Mouse (Mus musculus): ENCODE results near the gene Tmeff1.

Tmeff1 gene

DNA sequence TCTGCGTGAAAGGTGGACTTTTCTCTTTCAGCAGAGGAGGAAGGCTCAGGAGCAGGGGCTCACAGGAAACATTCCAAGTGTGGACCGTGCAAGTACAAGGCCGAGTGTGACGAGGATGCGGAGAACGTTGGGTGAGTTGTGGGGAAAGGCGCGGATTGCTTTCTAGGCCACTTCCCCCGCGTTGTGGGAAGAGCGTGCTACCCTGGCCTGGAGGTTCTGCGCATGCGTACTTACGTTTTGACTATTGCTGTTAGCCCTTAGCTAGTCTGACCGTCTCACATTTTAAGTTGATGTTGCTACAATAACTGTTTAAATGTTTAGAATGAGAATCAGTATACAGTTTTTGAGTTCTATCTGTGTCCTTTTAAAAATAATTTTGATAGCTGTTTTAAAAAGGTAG is 32.2 kb downstream of the Tmeff1 start:
- peaks cover 41% of the 10 kb centered on the region for H3K4me1 ChIP-seq (replicated peaks; ENCODE audit: low read depth, low read length)
- no peaks in the 10 kb centered on the region for H3K9me3 ChIP-seq (ENCODE audit: low read length)
- peaks cover 83% of the 10 kb centered on the region for H3K36me3 ChIP-seq (ENCODE audit: insufficient read depth, low read length)
- no peaks in the 10 kb centered on the region for H3K27me3 ChIP-seq (ENCODE audit: insufficient read depth, low read length)
- no peak overlapping the region for H3K4me3 ChIP-seq (replicated peaks; ENCODE audit: low read length)
- no peak for TF ChIP-seq POU5F1 (IDR thresholded peaks at IDR 0.05; ENCODE audit: borderline replicate concordance, low read length)
- no peak for TF ChIP-seq NANOG (IDR thresholded peaks at IDR 0.05; ENCODE audit: borderline replicate concordance, low read length)

- Histone ChIP-seq H3K9me3 (ENCODE audit: low read length) (peaks cover 18% of the 10 kb centered on the region), H3K36me3 (ENCODE audit: insufficient read depth, low read length) (peaks cover 78% of the 10 kb centered on the region), H3K27me3 (ENCODE audit: insufficient read depth, low read length) (no peaks in the 10 kb centered on the region), H3K4me3 (replicated peaks; ENCODE audit: low read length) (no peak overlapping the region), H3K4me1 (replicated peaks; ENCODE audit: low read depth, low read length) (peaks cover 58% of the 10 kb centered on the region)
- no peak for TF ChIP-seq POU5F1 (IDR thresholded peaks at IDR 0.05; ENCODE audit: borderline replicate concordance, low read length)
- TF ChIP-seq CTCF (conservative IDR thresholded peaks at IDR 0.05; ENCODE audit: low read length), result no peak
- TF ChIP-seq NANOG (IDR thresholded peaks at IDR 0.05; ENCODE audit: borderline replicate concordance, low read length), result no peak
These were observed 35.1 kb downstream of the Tmeff1 start for GRCm38 (mm10) chr4:48620121-48620520.

- peaks cover 18% of the 10 kb centered on the region for H3K9me3 ChIP-seq (ENCODE audit: low read length)
- TF ChIP-seq CTCF (conservative IDR thresholded peaks at IDR 0.05; ENCODE audit: low read length) (no peak), NANOG (IDR thresholded peaks at IDR 0.05; ENCODE audit: borderline replicate concordance, low read length) (no peak), POU5F1 (IDR thresholded peaks at IDR 0.05; ENCODE audit: borderline replicate concordance, low read length) (no peak)
- peaks cover 76% of the 10 kb centered on the region for H3K36me3 ChIP-seq (ENCODE audit: insufficient read depth, low read length)
- H3K4me3 ChIP-seq (replicated peaks; ENCODE audit: low read length), result no peak overlapping the region
- H3K4me1 ChIP-seq (replicated peaks; ENCODE audit: low read depth, low read length), result peaks cover 59% of the 10 kb centered on the region
- H3K27me3 ChIP-seq (ENCODE audit: insufficient read depth, low read length), result no peaks in the 10 kb centered on the region
These were observed 37.3 kb downstream of the Tmeff1 start for GRCm38 (mm10) chr4:48622246-48622645.

- peaks cover 18% of the 10 kb centered on the region for H3K9me3 ChIP-seq (ENCODE audit: low read length)
- H3K27me3 ChIP-seq (ENCODE audit: insufficient read depth, low read length), result no peaks in the 10 kb centered on the region
- peaks cover 80% of the 10 kb centered on the region for H3K36me3 ChIP-seq (ENCODE audit: insufficient read depth, low read length)
- no peak for TF ChIP-seq NANOG (IDR thresholded peaks at IDR 0.05; ENCODE audit: borderline replicate concordance, low read length)
- TF ChIP-seq POU5F1 (IDR thresholded peaks at IDR 0.05; ENCODE audit: borderline replicate concordance, low read length), result no peak
- TF ChIP-seq CTCF (conservative IDR thresholded peaks at IDR 0.05; ENCODE audit: low read length), result no peak
- H3K4me3 ChIP-seq (replicated peaks; ENCODE audit: low read length), result 0 out of 2 replicates have a peak overlapping the region, but pooled peaks have one; percentile 4
- peaks cover 63% of the 10 kb centered on the region for H3K4me1 ChIP-seq (replicated peaks; ENCODE audit: low read depth, low read length)
These were observed 38.0 kb downstream of the Tmeff1 start for GRCm38 (mm10) chr4:48622946-48623345.

- Histone ChIP-seq H3K9me3 (ENCODE audit: low read length) (peaks cover 18% of the 10 kb centered on the region), H3K36me3 (ENCODE audit: insufficient read depth, low read length) (peaks cover 83% of the 10 kb centered on the region)
- TF ChIP-seq CTCF (conservative IDR thresholded peaks at IDR 0.05; ENCODE audit: low read length) (no peak), POU5F1 (IDR thresholded peaks at IDR 0.05; ENCODE audit: borderline replicate concordance, low read length) (no peak), NANOG (IDR thresholded peaks at IDR 0.05; ENCODE audit: borderline replicate concordance, low read length) (no peak; the same call in 1 of the 2 replicates)
These were observed 40.0 kb downstream of the Tmeff1 start for GRCm38 (mm10) chr4:48624961-48625360.

GRCm38 (mm10) chr4:48625836-48626235 is 40.9 kb downstream of the Tmeff1 start:
- peaks cover 74% of the 10 kb centered on the region for H3K4me1 ChIP-seq (replicated peaks; ENCODE audit: low read depth, low read length)
- H3K36me3 ChIP-seq (ENCODE audit: insufficient read depth, low read length), result peaks cover 84% of the 10 kb centered on the region
- H3K9me3 ChIP-seq (ENCODE audit: low read length), result peaks cover 18% of the 10 kb centered on the region
- no peak overlapping the region for H3K4me3 ChIP-seq (replicated peaks; ENCODE audit: low read length)
- TF ChIP-seq POU5F1 (IDR thresholded peaks at IDR 0.05; ENCODE audit: borderline replicate concordance, low read length), result no peak
- TF ChIP-seq NANOG (IDR thresholded peaks at IDR 0.05; ENCODE audit: borderline replicate concordance, low read length), result no peak
- TF ChIP-seq CTCF (conservative IDR thresholded peaks at IDR 0.05; ENCODE audit: low read length), result no peak
- no peaks in the 10 kb centered on the region for H3K27me3 ChIP-seq (ENCODE audit: insufficient read depth, low read length)

More at GRCm38 (mm10) chr4:48624961-48625360, 40.0 kb downstream of the Tmeff1 start:
- Histone ChIP-seq H3K4me3 (replicated peaks; ENCODE audit: low read length) (no peak overlapping the region), H3K4me1 (replicated peaks; ENCODE audit: low read depth, low read length) (peaks cover 73% of the 10 kb centered on the region), H3K27me3 (ENCODE audit: insufficient read depth, low read length) (no peaks in the 10 kb centered on the region)

DNA sequence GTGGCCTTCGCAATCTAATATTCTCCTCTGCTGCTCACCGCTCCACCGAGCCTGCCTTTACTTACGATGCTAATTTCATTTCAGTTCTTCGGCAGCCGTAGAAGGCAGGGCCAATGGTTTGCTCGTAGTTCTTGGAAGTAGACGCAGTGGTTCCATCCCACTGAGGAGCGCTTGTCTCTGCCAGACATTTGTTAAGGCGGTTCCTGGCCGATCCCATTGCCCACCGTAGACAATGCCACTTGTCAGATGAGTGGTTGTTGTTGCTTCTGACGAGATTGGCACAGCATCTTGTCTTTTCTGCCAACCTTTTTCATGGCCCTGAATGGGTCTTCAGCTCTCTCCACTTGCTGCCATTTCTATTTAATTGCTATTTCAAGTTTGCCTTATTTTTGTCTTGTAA is 44.5 kb downstream of the Tmeff1 start:
- H3K9me3 ChIP-seq (ENCODE audit: low read length), result peaks cover 2% of the 10 kb centered on the region
- no peak overlapping the region for H3K4me3 ChIP-seq (replicated peaks; ENCODE audit: low read length)
- no peaks in the 10 kb centered on the region for H3K27me3 ChIP-seq (ENCODE audit: insufficient read depth, low read length)
- no peak for TF ChIP-seq NANOG (IDR thresholded peaks at IDR 0.05; ENCODE audit: borderline replicate concordance, low read length)
- no peak for TF ChIP-seq POU5F1 (IDR thresholded peaks at IDR 0.05; ENCODE audit: borderline replicate concordance, low read length)
- peaks cover 49% of the 10 kb centered on the region for H3K4me1 ChIP-seq (replicated peaks; ENCODE audit: low read depth, low read length)
- peaks cover 81% of the 10 kb centered on the region for H3K36me3 ChIP-seq (ENCODE audit: insufficient read depth, low read length)

DNA sequence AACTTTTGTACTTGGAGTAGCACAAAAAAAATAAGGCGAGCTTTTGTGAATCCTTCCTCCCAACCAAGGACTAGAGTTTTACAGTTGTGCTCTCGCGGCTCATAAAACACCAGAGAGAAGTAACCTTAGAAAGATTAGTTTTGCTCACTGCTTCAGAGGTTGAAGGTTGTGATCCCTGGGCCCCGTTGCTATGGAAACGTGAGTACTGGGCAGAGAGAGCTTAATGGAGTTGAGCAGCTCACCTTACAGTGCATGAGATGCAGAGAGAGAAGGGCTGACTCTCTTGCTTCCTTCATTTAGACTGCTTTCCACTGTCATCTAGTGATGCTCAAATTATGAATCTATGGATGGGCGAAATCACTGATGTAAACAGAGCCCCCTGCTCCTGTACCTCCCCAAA is 48.6 kb downstream of the Tmeff1 start:
- TF ChIP-seq CTCF (conservative IDR thresholded peaks at IDR 0.05; ENCODE audit: low read length) (no peak), NANOG (IDR thresholded peaks at IDR 0.05; ENCODE audit: borderline replicate concordance, low read length) (no peak), POU5F1 (IDR thresholded peaks at IDR 0.05; ENCODE audit: borderline replicate concordance, low read length) (no peak)
- Histone ChIP-seq H3K27me3 (ENCODE audit: insufficient read depth, low read length) (no peaks in the 10 kb centered on the region), H3K36me3 (ENCODE audit: insufficient read depth, low read length) (peaks cover 89% of the 10 kb centered on the region), H3K9me3 (ENCODE audit: low read length) (no peaks in the 10 kb centered on the region), H3K4me3 (replicated peaks; ENCODE audit: low read length) (no peak overlapping the region), H3K4me1 (replicated peaks; ENCODE audit: low read depth, low read length) (peaks cover 34% of the 10 kb centered on the region)

GRCm38 (mm10) chr4:48634058-48634457 is 49.1 kb downstream of the Tmeff1 start:
- peaks cover 89% of the 10 kb centered on the region for H3K36me3 ChIP-seq (ENCODE audit: insufficient read depth, low read length)
- peaks cover 31% of the 10 kb centered on the region for H3K4me1 ChIP-seq (replicated peaks; ENCODE audit: low read depth, low read length)
- no peaks in the 10 kb centered on the region for H3K27me3 ChIP-seq (ENCODE audit: insufficient read depth, low read length)
- TF ChIP-seq CTCF (conservative IDR thresholded peaks at IDR 0.05; ENCODE audit: low read length), result peak; percentile 99
- TF ChIP-seq NANOG (IDR thresholded peaks at IDR 0.05; ENCODE audit: borderline replicate concordance, low read length), result no peak
- no peaks in the 10 kb centered on the region for H3K9me3 ChIP-seq (ENCODE audit: low read length)
- no peak overlapping the region for H3K4me3 ChIP-seq (replicated peaks; ENCODE audit: low read length)
